Mouse (Mus musculus) brain, embryonic 18.5 days (tissue): Measurements from ENCODE around the gene Cntnap2.

Experiments used
- DNase-seq: peaks from one replicate; pipeline ENCODE4 v3.0.0-alpha.2; 2012; ENCODE audit warnings: low read depth, low spot score

Cntnap2 gene

GRCm38 (mm10) chr6:45938263-45938662 lies 879.1 kb downstream of the Cntnap2 start:
- no peak for DNase-seq

DNA sequence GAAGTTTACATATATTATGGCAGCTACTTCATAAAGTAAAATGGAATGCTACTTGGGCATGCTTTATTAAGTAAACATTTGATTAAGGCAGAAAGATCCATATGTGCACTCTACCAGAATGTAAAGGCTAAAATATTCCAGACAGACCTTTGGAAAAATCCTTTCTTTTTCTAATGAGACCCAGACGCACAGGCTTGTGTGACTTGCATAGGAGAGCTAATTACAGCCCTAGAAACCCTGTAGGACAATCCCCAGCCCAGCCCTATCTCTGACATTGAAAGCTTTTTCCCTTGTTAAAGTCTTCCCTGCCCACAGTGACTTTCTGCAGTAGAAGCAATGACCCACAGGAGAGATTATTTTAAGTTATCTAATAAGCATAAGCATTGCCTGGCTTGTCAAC lies 879.6 kb downstream of the Cntnap2 start:
- DNase-seq, result no peak

- no peak for DNase-seq
Measured at GRCm38 (mm10) chr6:45945144-45945985, 886.2 kb downstream of the Cntnap2 start.

GRCm38 (mm10) chr6:45954773-45955172 lies 895.6 kb downstream of the Cntnap2 start:
- DNase-seq, result no peak

GRCm38 (mm10) chr6:45964494-45964893 lies 905.3 kb downstream of the Cntnap2 start:
- DNase-seq, result no peak

DNA sequence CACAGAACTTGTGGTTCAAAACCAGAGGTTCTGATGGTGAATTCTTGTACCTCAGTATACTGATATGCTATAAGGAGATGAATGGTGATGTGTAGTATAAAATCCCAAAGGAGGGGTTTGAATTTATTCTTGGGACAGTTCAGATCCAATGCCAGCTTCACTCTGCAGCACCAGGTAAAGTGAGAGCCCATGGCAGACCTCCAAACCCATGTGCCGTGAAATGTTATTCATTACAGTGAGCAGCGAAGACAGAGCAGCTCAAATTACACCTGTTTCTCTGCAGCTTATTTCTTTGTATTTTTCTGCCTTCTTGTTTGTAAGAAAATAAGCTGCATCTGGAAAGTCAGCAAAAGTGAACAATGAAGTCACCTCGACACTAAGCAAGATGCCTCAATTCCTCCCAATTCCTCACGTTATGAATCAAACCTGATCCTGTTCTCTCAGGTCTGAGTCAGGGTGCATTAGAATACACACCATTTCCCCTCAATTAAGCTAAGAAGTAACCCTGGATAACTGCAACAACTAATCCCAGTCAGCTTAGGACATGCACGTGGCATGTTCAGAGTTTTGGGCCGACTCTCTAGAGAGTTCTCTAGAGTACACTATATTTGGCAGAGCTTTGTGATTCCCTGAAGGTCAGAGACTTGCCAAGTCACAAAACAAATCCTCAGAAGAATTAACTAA lies 915.5 kb downstream of the Cntnap2 start:
- DNase-seq, result no peak

DNA sequence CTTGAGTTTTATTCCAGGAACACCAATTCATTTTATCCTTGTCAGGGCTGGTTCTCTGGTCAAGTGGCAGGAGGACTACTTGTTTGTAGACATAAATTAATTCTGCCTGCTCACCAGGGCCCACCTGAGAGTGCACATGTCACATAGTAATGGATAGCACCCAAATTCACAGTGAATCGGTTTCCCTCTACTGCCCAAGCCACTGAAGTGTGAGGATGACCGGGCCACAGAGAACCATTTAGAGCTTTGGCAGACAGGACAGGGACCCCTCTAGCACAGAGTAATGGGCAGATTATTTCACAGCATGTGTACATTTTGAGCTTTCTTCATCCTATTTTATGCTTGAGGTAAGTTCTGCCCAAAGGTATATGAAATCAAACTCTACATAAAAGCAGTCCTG lies 920.0 kb downstream of the Cntnap2 start:
- no peak for DNase-seq

- no peak for DNase-seq
Measured at GRCm38 (mm10) chr6:45988051-45988450, 928.9 kb downstream of the Cntnap2 start.

- no peak for DNase-seq
Measured at GRCm38 (mm10) chr6:45991086-45991485, 931.9 kb downstream of the Cntnap2 start.

GRCm38 (mm10) chr6:46022515-46023143 lies 963.5 kb downstream of the Cntnap2 start:
- DNase-seq, result no peak

DNA sequence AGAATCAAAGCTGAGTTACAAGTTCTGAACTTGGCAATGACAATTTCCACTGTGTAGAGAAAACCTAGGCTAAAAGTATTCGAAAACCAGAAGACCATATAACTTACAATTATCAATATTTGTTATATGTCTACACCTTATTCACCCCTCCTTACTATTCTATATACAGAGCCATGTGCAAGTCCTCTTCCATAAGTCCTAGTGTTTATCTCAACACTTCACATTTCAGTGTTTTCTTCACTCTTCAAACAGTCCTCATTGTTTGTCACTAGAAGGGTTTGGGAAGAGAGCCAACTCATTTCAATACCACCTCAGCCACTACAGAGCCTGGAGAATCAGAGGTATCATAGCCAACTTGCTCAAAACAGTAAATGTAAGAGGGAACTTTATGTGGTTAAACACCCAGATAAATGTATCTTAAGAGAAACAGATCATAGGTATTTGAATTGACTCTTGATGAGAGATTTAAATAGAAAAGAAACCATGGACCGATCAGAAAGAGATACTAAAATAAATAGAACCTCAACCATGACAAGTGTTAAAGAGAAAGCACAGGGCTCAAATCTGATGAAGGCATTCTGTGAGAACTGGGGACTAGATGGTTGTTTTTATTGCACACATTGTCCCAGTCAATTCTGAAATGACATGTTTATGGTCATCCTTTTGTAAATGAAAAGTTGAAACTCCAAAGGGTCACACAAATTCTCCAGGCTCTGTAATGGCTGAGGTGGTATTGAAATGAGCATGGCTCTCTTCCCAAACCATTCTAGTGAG lies 972.9 kb downstream of the Cntnap2 start:
- DNase-seq, result no peak

GRCm38 (mm10) chr6:46033108-46033507 lies 974.0 kb downstream of the Cntnap2 start:
- DNase-seq, result peak; percentile 49

DNA sequence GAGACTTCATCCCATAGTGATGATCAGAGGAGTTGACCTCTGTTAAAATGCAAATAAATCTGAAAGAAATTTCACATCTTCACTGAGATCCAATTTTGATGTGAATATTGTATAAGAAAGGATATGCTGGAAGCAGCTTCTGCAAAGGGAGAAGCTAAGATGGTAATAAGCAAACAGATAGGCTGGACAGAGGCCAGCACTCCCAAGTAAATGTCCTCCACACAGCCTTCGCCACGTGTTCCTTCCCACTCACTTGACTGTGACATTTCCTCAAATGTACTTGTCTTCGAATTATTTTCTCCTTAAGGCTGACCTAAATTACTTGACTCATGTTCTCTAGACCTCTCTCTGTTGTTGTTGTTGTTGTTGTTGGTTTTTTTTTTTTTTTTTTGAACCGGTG lies 981.5 kb downstream of the Cntnap2 start:
- DNase-seq, result no peak

DNA sequence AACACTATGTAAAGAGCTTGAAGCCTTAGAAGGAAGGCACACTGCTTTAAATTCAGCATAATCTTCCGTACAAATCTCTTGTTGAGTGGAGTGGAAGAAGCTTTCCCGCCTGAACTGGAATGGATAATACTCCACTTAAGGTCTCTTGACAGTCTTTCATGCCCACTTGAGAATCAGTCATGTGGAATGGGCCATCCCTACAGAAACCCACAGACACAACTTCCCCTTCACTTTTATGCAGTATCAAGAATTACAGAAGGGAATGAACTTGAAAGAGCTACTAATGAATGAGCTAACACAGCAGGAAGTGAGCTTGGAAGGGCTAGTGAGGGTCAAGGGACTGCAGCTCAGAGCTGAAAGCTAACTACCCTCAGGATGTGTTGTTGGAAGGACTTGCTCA lies 1021.1 kb downstream of the Cntnap2 start:
- DNase-seq, result no peak

DNA sequence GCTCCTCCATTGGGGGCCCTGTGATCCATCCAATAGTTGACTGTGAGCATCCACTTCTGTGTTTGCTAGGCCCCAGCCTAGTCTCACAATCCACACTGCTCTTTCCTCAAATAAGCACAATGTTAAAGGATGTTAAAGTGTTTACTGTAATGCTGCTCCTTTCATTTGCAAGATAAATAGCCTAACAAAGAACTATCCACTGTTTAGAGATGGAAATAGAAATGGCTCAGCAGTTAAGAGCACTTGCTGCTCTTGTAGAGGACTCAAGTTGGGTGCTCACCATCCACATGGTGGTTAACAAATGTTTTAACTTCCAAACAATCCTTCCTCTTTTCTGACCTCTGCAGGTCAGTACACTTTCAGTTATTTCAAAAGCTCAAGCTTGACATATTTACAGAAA lies 1022.3 kb downstream of the Cntnap2 start:
- no peak for DNase-seq

- DNase-seq, result no peak
Measured at GRCm38 (mm10) chr6:46143189-46143841, 1084.2 kb downstream of the Cntnap2 start.

- DNase-seq, result no peak
Measured at GRCm38 (mm10) chr6:46166837-46167236, 1107.7 kb downstream of the Cntnap2 start.

DNA sequence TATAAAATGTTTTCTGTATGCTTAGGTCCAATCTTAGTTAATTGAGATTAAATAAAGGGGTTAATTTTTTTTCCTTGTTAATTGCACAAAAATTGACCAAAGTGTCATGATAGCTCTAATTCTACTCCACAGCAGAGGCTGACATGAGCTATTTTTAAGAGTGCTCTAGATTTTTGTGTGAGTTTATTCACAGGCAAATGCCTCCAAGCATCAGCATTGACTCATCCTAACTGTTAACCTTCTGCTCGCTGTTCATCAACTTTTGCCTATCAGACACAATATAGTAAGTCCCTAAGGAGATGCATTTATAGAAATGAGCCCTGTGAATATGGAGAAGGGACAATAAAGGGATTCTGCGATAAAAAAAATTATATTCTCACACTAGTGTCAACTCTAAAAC lies 1138.1 kb downstream of the Cntnap2 start:
- DNase-seq, result no peak

DNA sequence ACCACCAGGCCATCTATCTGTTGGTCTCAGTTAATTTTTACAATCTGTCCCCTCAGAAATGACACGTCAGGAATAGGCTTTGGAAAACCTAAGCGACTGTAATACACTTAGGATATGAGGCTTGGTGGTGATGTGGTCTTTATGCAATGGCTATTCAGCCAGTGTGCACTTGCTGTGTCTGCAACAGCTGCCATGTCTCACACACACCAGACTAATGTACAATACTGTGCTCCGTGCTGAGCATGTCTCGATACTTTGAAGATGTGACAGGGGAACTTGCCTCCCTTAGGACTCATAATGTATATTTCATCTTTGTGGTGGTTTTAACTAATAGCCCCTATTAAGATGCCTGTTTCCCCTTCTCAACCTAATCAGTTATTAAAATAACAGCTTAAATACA lies 1142.7 kb downstream of the Cntnap2 start:
- no peak for DNase-seq

DNA sequence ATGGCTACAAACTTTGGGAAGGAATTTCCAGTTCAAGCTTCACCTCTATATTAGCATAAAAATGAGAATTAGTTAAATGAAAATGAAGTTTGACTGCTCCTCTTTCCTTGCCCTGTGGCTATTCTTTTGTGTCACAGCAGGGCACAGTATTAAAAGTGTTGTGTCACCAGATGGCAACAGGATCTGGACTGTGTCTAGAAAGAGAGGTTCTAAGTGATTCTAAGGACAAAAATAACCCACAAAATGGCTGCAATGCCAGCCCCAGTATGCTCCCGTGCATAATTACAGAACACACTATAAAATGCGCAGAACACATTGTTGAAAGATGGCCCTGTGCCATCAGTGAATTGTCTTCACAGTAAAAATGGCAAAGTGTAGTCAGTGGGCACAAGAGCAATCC lies 1146.4 kb downstream of the Cntnap2 start:
- DNase-seq, result no peak

DNA sequence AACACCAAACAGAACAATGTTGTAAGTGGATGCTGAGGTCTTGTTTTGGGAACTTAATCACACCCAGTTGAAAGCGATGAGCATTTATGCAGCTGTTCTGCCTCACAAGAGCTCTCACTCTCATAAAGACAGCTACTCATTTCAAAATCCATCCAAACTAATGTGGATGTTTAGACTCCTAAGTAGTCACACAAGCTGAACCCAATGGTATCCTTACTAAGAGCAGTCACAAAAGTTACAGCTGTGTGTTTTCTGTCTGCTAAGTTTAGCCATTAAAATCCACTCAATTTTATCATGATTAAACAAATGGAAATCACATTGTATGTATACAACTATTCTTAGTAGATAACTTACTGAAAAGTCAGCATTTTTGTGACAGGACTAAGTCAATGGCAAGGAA lies 1173.7 kb downstream of the Cntnap2 start:
- no peak for DNase-seq
